Mouse (Mus musculus): Measurements from ENCODE around the gene Sox5.

DNA sequence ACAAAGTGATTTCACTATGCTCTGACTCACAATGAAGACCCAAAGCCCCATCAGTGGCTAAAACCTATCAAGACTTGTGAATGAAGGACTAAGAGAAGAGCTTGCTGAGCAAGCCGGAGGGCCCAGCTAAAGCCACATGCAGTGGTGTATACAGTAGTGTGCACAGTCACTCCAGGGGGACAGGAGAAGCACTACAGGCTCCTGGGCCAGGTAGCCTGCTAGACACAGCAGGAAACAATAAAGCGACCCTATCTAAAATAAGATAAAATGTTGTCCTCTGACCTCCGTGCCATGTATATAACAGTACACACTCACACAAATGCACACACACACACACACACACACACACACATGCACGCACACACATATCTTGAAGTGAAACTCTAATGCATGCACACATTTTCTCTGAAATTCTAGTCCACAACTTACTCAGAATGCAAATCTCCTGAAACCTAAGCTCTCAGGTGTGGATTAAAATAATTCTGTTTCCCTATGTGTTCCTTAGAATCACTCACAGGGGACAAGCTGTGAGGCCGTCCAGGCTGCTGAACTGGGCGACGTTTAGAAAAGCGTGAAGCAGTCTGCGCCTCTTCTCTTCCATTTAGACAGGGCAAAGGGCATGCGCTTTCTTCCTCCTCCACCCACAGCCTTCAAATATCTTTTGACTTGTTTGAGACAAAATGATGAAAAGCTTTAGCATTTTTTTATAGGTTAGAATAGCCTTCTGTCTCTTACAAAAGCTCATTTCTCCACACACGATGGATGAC lies 197.5 kb downstream of the Sox5 start:
- TF ChIP-seq CTCF (IDR thresholded peaks at IDR 0.05; ENCODE audit: low read depth) (no peak), EP300 (IDR thresholded peaks at IDR 0.05; ENCODE audit: low read depth) (no peak)

Measured in liver, embryonic 14.5 days (tissue).